Mouse (Mus musculus) hindbrain, postnatal 0 days (tissue): ENCODE data around the gene Mapk10. TPM values are rescaled to one million over a fixed set of nuclear protein-coding genes. Genes with fewer than 3 reads are reported as not detected.
A peak's percentile ranks its signal among the peaks of the same experiment; 100 is the strongest.

ENCODE experiments used
- ATAC-seq: fragments of 200-750 bp; cut with Nextera tagmentation; 2 replicates; pipeline ENCODE4 v1.8.0; 2017; ENCODE audit warnings: mild to moderate bottlenecking, moderate TSS enrichment, moderate library complexity
- DNase-seq: peaks from one replicate; pipeline ENCODE4 v3.0.0-alpha.2; 2015; ENCODE audit warnings: low spot score
- H3K27ac ChIP-seq: fragments of 300-500 bp; sonication (generic); 2 replicates; pipeline ENCODE4 v1.5.1; 2014; ENCODE audit warnings: mild to moderate bottlenecking
- H3K27me3 ChIP-seq: fragments of 300-500 bp; sonication (generic); 2 replicates; pipeline ENCODE4 v1.6.1; 2014; ENCODE audit warnings: low read length, mixed read lengths; ENCODE audit not compliant: insufficient read depth
- H3K36me3 ChIP-seq: fragments of 300-500 bp; sonication (generic); 2 replicates; pipeline ENCODE4 v1.6.1; 2014; ENCODE audit warnings: low read length, mixed read lengths; ENCODE audit not compliant: insufficient read depth
- H3K4me1 ChIP-seq: fragments of 300-500 bp; sonication (generic); 2 replicates; pipeline ENCODE4 v1.6.1; 2014; ENCODE audit warnings: antibody characterized with exemption, low read length, mixed read lengths; ENCODE audit not compliant: insufficient read depth
- H3K4me2 ChIP-seq: fragments of 300-500 bp; sonication (generic); 2 replicates; pipeline ENCODE4 v1.6.1; 2014; ENCODE audit warnings: low read depth, mild to moderate bottlenecking, low read length, moderate library complexity, mixed read lengths
- H3K4me3 ChIP-seq: fragments of 300-500 bp; sonication (generic); 2 replicates; pipeline ENCODE4 v1.5.1; 2014; ENCODE audit warnings: low read length
- H3K9ac ChIP-seq: fragments of 300-500 bp; sonication (generic); replicated peaks from 2 replicates; pipeline ENCODE4 v1.6.1; 2014; ENCODE audit warnings: mild to moderate bottlenecking, low read length, moderate library complexity, mixed read lengths
- H3K9me3 ChIP-seq: fragments of 300-500 bp; sonication (generic); 2 replicates; pipeline ENCODE4 v1.6.1; 2016; ENCODE audit warnings: low read length, mixed read lengths
- CTCF ChIP-seq: IDR thresholded peaks from 2 replicates; pipeline ENCODE4 v1.5.1; 2016; ENCODE audit warnings: antibody characterized with exemption, control low read depth, low read depth
- WGBS: fragments of 180-500 bp; shearing (Covaris S2); extraction: QIAGEN DNeasy Blood & Tissue Kit; methylation state at CpG from one replicate; pipeline ENCODE4 v1.1.7; 2014; 5-methylcytosine and 5-hydroxymethylcytosine counted together
- polyA plus RNA-seq: library from polyadenylated mRNA; unstranded; fragments of >200 nt; fragmentation: Nextera tagmentation; extraction: Ambion mirVana; gene quantifications from 2 replicates; pipeline ENCODE4 v1.2.1, GENCODE M21; 2015
- total RNA-seq: library from RNA; depleted of rRNA; stranded (reverse); fragments of >200 nt; gene quantifications from 2 replicates; pipeline ENCODE4 v1.2.3, GENCODE M21; 2014; rRNA removed

Gene Mapk10
- total RNA-seq = 23.4 and 108 TPM in 2 replicates
- polyA plus RNA-seq = 69.6 and 80.1 TPM in 2 replicates

- H3K4me1 ChIP-seq = 0 out of 2 replicates have a peak, but pooled peaks cover 5% of the 10 kb centered on the region
- peak within 1 kb of the TSS; percentile 84 for H3K27ac ChIP-seq
- H3K9me3 ChIP-seq = no peaks in the 10 kb centered on the region
- WGBS = 3% methylated on average over 14 of the region's 16 CpGs
- H3K4me3 ChIP-seq = peak within 1 kb of the TSS; percentile 63
- peak within 1 kb of the TSS; percentile 61 for H3K4me2 ChIP-seq
- H3K36me3 ChIP-seq = no peaks in the 10 kb centered on the region
- no peaks in the 10 kb centered on the region for H3K27me3 ChIP-seq
- ATAC-seq (peak; percentile 99), DNase-seq (peak; percentile 97)
- no peak for TF ChIP-seq CTCF
- H3K9ac ChIP-seq = peak within 1 kb of the TSS; percentile 75
These were observed at the start of gene Mapk10 for GRCm38 (mm10) chr5:103211101-103211848. Gene Mapk10, minus strand, starts transcription at chr5:103211334.

- no peaks in the 10 kb centered on the region for H3K9me3 ChIP-seq
- no peaks in the 10 kb centered on the region for H3K36me3 ChIP-seq
- no peak overlapping the region for H3K9ac ChIP-seq
- no peaks in the 10 kb centered on the region for H3K27me3 ChIP-seq
- no peak for TF ChIP-seq CTCF
- no peak overlapping the region for H3K4me3 ChIP-seq
- H3K4me2 ChIP-seq = no peak overlapping the region
- no peak overlapping the region for H3K27ac ChIP-seq
- ATAC-seq (no peak), DNase-seq (no peak)
- no peaks in the 10 kb centered on the region for H3K4me1 ChIP-seq
- WGBS = 93% methylated on average over 5 of the region's 5 CpGs
These were observed 45.0 kb upstream of the Mapk10 start for GRCm38 (mm10) chr5:103256144-103256543.

- no peak for ATAC-seq
- Histone ChIP-seq H3K27ac (no peak overlapping the region), H3K36me3 (no peaks in the 10 kb centered on the region), H3K9ac (no peak overlapping the region), H3K9me3 (no peaks in the 10 kb centered on the region), H3K4me2 (no peak overlapping the region), H3K4me3 (no peak overlapping the region), H3K4me1 (no peaks in the 10 kb centered on the region), H3K27me3 (no peaks in the 10 kb centered on the region)
- WGBS = 71% methylated on average over 1 of the region's 1 CpGs
- TF ChIP-seq CTCF = no peak
- no peak for DNase-seq
These were observed 31.3 kb upstream of the Mapk10 start for GRCm38 (mm10) chr5:103242430-103242829.

- TF ChIP-seq CTCF = no peak
- Histone ChIP-seq H3K4me2 (no peak overlapping the region), H3K9ac (no peak overlapping the region), H3K36me3 (no peaks in the 10 kb centered on the region), H3K27me3 (no peaks in the 10 kb centered on the region), H3K4me3 (no peak overlapping the region), H3K4me1 (no peaks in the 10 kb centered on the region), H3K9me3 (no peaks in the 10 kb centered on the region), H3K27ac (no peak overlapping the region)
- DNase-seq = no peak
- WGBS = 88% methylated on average over 4 of the region's 4 CpGs
- ATAC-seq = no peak
These were observed 20.7 kb upstream of the Mapk10 start for GRCm38 (mm10) chr5:103231822-103232221.

GRCm38 (mm10) chr5:103230334-103230733 lies 19.2 kb upstream of the Mapk10 start:
- H3K9ac ChIP-seq = no peak overlapping the region
- no peak for ATAC-seq
- H3K4me1 ChIP-seq = no peaks in the 10 kb centered on the region
- 94% methylated on average over 5 of the region's 5 CpGs for WGBS
- TF ChIP-seq CTCF = no peak
- H3K9me3 ChIP-seq = no peaks in the 10 kb centered on the region
- H3K4me2 ChIP-seq = no peak overlapping the region
- no peak for DNase-seq
- no peaks in the 10 kb centered on the region for H3K36me3 ChIP-seq
- no peak overlapping the region for H3K4me3 ChIP-seq
- H3K27ac ChIP-seq = no peak overlapping the region
- H3K27me3 ChIP-seq = no peaks in the 10 kb centered on the region

- Histone ChIP-seq H3K9me3 (0 out of 2 replicates have a peak, but pooled peaks cover 2% of the 10 kb centered on the region), H3K4me2 (no peak overlapping the region), H3K9ac (no peak overlapping the region), H3K4me1 (no peaks in the 10 kb centered on the region), H3K36me3 (no peaks in the 10 kb centered on the region), H3K27me3 (no peaks in the 10 kb centered on the region), H3K27ac (no peak overlapping the region), H3K4me3 (no peak overlapping the region)
- WGBS = 78% methylated on average over 3 of the region's 3 CpGs
- ATAC-seq = no peak
- no peak for DNase-seq
- no peak for TF ChIP-seq CTCF
These were observed 18.2 kb upstream of the Mapk10 start for GRCm38 (mm10) chr5:103229321-103229720.

- WGBS = 44% methylated on average over 2 of the region's 2 CpGs
These were observed 10.9 kb upstream of the Mapk10 start for GRCm38 (mm10) chr5:103221997-103222396.

More at GRCm38 (mm10) chr5:103221997-103222396, 10.9 kb upstream of the Mapk10 start:
- no peak overlapping the region for H3K27ac ChIP-seq
- no peaks in the 10 kb centered on the region for H3K27me3 ChIP-seq
- TF ChIP-seq CTCF = no peak
- H3K9me3 ChIP-seq = 0 out of 2 replicates have a peak, but pooled peaks cover 2% of the 10 kb centered on the region
- DNase-seq (no peak), ATAC-seq (no peak)
- H3K4me2 ChIP-seq = no peak overlapping the region
- H3K9ac ChIP-seq = no peak overlapping the region
- H3K36me3 ChIP-seq = no peaks in the 10 kb centered on the region
- H3K4me1 ChIP-seq = no peaks in the 10 kb centered on the region
- H3K4me3 ChIP-seq = no peak overlapping the region
